Mouse (Mus musculus) ES-Bruce4 (cell line): ENCODE results near the gene Kcnn3.
A peak's percentile ranks its signal among the peaks of the same experiment; 100 is the strongest.

ENCODE experiments used
- CTCF ChIP-seq: IDR thresholded peaks from one replicate; pipeline ENCODE4 v1.8.1; 2011; ENCODE audit warnings: low read depth, low read length
- EP300 ChIP-seq: IDR thresholded peaks from 2 replicates; pipeline ENCODE4 v1.6.1; 2011; ENCODE audit warnings: low read depth, low read length; ENCODE audit not compliant: insufficient read depth
- POLR2A ChIP-seq: IDR thresholded peaks from one replicate; pipeline ENCODE4 v1.8.1; 2011; ENCODE audit warnings: low read length; ENCODE audit not compliant: insufficient read depth

DNA sequence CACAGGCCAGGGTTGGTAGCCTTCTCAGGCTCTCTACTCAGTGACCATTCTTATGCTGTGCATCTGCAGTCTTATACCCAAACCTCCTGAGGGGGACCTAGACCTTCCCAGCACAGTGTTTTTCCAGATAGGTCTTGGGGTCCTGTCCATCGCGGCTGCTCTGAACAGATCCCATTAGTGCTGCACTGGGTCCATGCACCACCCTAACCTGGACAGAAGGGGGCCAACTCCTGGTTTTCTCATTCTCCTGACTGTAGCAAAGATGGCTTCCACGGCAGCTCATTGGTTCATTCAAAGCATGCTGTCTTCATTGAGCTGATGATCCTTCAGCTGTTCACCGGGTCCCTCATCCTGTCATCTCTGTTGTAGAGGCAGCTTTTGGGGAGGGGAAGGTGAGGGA lies 58.1 kb downstream of the Kcnn3 start:
- TF ChIP-seq CTCF (peak; percentile 25), EP300 (no peak), POLR2A (no peak)
